Mouse (Mus musculus) stomach, postnatal 0 days (tissue): ENCODE data around the gene Nfrkb. TPM values are rescaled to one million over a fixed set of nuclear protein-coding genes. Genes with fewer than 3 reads are reported as not detected.

Source experiments
- ATAC-seq: fragments of 200-750 bp; cut with Nextera tagmentation; 2 replicates; pipeline ENCODE4 v1.8.0; 2017; ENCODE audit not compliant: low FRiP score, low TSS enrichment
- DNase-seq: peaks from one replicate; pipeline ENCODE4 v3.0.0-alpha.2; 2016; ENCODE audit warnings: low spot score
- H3K27ac ChIP-seq: fragments of 300-500 bp; sonication (generic); replicated peaks from 2 replicates; pipeline ENCODE4 v1.5.1; 2014; ENCODE audit warnings: mild to moderate bottlenecking, control low read depth
- H3K27me3 ChIP-seq: fragments of 300-500 bp; sonication (generic); 2 replicates; pipeline ENCODE4 v1.6.1; 2014; ENCODE audit warnings: low read length; ENCODE audit not compliant: control insufficient read depth, insufficient read depth
- H3K36me3 ChIP-seq: fragments of 300-500 bp; sonication (generic); 2 replicates; pipeline ENCODE4 v1.6.1; 2014; ENCODE audit warnings: low read length, mixed read lengths; ENCODE audit not compliant: control insufficient read depth, insufficient read depth
- H3K4me1 ChIP-seq: fragments of 300-500 bp; sonication (generic); replicated peaks from 2 replicates; pipeline ENCODE4 v1.6.1; 2014; ENCODE audit warnings: antibody characterized with exemption; ENCODE audit not compliant: control insufficient read depth, insufficient read depth
- H3K4me2 ChIP-seq: fragments of 300-500 bp; sonication (generic); replicated peaks from 2 replicates; pipeline ENCODE4 v1.6.1; 2014; ENCODE audit warnings: low read depth, mild to moderate bottlenecking, control low read depth, moderate library complexity
- H3K4me3 ChIP-seq: fragments of 300-500 bp; sonication (generic); 2 replicates; pipeline ENCODE4 v1.5.1; 2014; ENCODE audit warnings: low read depth, low read length, control low read depth
- H3K9ac ChIP-seq: fragments of 300-500 bp; sonication (generic); 2 replicates; pipeline ENCODE4 v1.6.1; 2014; ENCODE audit warnings: mild to moderate bottlenecking, low read length, control low read depth, mixed read lengths
- H3K9me3 ChIP-seq: fragments of 300-500 bp; sonication (generic); 2 replicates; pipeline ENCODE4 v1.6.1; 2016; ENCODE audit warnings: low read length; ENCODE audit not compliant: control insufficient read depth
- CTCF ChIP-seq: IDR thresholded peaks from 2 replicates; pipeline ENCODE4 v1.5.1; 2016; ENCODE audit warnings: antibody characterized with exemption, low read depth, mild to moderate bottlenecking, moderate library complexity
- EP300 ChIP-seq: optimal IDR thresholded peaks from 2 replicates; pipeline ENCODE3; 2016; ENCODE audit warnings: antibody characterized with exemption
- WGBS: fragments of 180-500 bp; shearing (Covaris S2); extraction: QIAGEN DNeasy Blood & Tissue Kit; methylation state at CpG from one replicate; pipeline ENCODE4 v1.1.7; 2014; 5-methylcytosine and 5-hydroxymethylcytosine counted together
- polyA plus RNA-seq: library from polyadenylated mRNA; unstranded; fragments of >200 nt; fragmentation: Nextera tagmentation; extraction: Ambion mirVana; gene quantifications from 2 replicates; pipeline ENCODE4 v1.2.1, GENCODE M21; 2015

Gene Nfrkb
- 8.7 and 9.0 TPM in 2 replicates for polyA plus RNA-seq

DNA sequence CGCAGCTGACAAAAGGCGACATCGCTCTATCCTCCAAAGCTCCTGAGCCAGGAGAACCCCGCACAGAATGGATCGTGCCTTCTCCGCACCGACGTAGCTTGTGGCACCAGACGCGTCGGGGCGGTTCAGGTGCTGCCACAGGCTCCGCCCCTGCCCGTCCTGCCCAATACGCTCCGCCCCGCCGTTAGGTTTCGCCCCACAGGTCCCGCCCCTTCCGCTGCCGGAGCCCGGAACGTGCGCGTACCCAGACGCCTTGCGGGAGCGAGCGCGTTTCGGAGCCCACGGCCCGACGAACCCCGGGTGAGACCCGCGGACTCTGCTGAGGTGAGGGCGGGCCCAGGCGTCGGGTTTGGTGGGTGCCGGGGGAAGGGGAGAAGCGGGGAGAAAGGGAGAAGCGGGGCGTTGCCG is at the start of gene Nfrkb:
Gene Nfrkb, plus strand, starts transcription at position 246 of the 408 bp plus-strand sequence.
- ATAC-seq (peak; percentile 98), DNase-seq (peak; percentile 98)
- no peaks in the 10 kb centered on the region for H3K36me3 ChIP-seq
- peak within 1 kb of the TSS; percentile 87 for H3K4me3 ChIP-seq
- TF ChIP-seq CTCF (no peak), EP300 (no peak)
- H3K9ac ChIP-seq: peak within 1 kb of the TSS; percentile 92
- H3K9me3 ChIP-seq: no peaks in the 10 kb centered on the region
- H3K27ac ChIP-seq: peak within 1 kb of the TSS; percentile 69
- no peaks in the 10 kb centered on the region for H3K27me3 ChIP-seq
- H3K4me1 ChIP-seq: no peaks in the 10 kb centered on the region
- WGBS: 0% methylated on average over 39 of the region's 46 CpGs
- peak within 1 kb of the TSS; percentile 72 for H3K4me2 ChIP-seq

DNA sequence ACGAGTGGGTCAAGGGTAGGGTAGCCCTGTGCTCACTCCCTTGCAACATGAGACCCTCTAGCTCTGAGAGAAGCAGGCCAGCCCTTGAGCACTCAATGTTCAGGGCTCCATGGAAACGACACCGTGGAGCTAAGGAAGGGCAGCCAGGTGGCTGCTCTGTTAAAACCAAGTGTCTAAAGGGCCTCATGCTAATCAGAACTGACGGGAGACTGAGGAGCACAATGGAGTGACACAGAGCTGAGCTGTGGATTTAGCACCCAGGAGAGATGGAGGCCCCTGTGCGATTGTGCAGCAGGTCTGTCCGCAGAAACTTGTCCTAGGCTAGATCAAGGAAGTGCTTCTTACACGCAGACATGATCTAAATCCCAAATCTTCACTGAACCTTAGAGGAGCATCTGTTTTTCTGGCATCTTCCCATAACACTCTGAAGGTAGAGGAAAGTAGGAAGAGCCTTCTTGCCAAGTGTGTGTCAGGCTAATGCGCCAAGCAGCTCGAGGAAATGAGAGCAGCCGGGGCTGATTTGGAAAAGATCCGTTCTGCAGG is 41.6 kb upstream of the Nfrkb start:
- Histone ChIP-seq H3K4me1 (no peaks in the 10 kb centered on the region), H3K27ac (no peak overlapping the region), H3K9me3 (no peaks in the 10 kb centered on the region), H3K9ac (no peak overlapping the region), H3K4me2 (no peak overlapping the region), H3K36me3 (peaks cover 4% of the 10 kb centered on the region; the same call in 1 of the 2 replicates), H3K27me3 (no peaks in the 10 kb centered on the region), H3K4me3 (no peak overlapping the region)
- ATAC-seq (no peak), DNase-seq (no peak)
- whole genome bisulfite sequencing: 61% methylated on average over 11 of the region's 11 CpGs
- TF ChIP-seq CTCF (no peak), EP300 (no peak)

DNA sequence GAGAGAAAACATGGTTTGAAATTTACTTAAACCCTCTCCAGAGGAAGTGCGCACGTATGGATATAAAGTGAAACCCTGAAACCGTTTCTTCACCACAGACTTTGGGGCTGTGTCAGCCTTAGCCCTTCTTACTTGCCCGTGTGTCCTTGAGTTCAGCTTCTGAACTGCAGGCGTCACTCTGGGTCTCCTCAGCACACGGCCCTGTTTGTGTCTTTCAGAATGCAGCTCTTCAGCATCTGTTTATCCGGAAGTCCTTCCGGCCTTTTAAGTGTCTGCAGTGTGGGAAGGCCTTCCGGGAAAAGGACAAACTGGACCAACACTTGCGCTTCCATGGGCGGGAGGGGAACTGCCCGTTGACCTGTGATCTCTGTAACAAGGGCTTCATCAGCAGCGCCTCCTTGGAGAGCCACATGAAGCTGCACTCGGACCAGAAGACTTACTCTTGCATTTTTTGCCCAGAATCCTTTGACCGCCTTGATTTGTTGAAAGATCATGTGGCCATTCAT is 39.4 kb upstream of the Nfrkb start:
- H3K4me2 ChIP-seq: no peak overlapping the region
- WGBS: 75% methylated on average over 15 of the region's 15 CpGs
- ATAC-seq: no peak
- H3K9ac ChIP-seq: no peak overlapping the region
- H3K27ac ChIP-seq: no peak overlapping the region
- H3K4me1 ChIP-seq: no peaks in the 10 kb centered on the region
- H3K4me3 ChIP-seq: no peak overlapping the region
- no peaks in the 10 kb centered on the region for H3K27me3 ChIP-seq
- DNase-seq: no peak
- TF ChIP-seq CTCF (no peak), EP300 (no peak)
- H3K36me3 ChIP-seq: peaks cover 4% of the 10 kb centered on the region; the same call in 1 of the 2 replicates
- no peaks in the 10 kb centered on the region for H3K9me3 ChIP-seq

DNA sequence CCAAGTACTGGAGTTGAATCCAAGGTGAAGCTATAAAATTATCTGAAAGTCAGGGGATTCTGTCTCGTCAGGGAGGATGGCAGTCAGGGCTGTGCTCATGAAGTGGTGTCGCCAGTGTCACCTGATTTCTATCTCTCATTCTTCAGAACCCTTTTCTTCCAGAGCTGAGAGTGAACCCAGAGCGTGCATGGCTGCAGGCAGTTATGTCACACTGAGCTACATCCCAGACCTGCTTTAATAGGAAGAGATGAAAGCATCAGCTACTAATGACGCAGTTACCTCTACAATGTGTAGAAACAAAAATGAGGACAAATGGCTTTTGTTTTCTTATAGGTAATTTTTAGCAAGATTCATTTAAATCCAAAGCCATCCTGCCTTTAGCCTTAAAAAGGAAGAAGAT is 37.5 kb upstream of the Nfrkb start:
- Histone ChIP-seq H3K4me2 (no peak overlapping the region), H3K27ac (no peak overlapping the region), H3K36me3 (0 out of 2 replicates have a peak, but pooled peaks cover 2% of the 10 kb centered on the region), H3K4me1 (no peaks in the 10 kb centered on the region), H3K27me3 (no peaks in the 10 kb centered on the region), H3K9me3 (no peaks in the 10 kb centered on the region), H3K9ac (no peak overlapping the region), H3K4me3 (no peak overlapping the region)
- no peak for TF ChIP-seq CTCF
- TF ChIP-seq EP300: no peak
- no peak for DNase-seq
- 91% methylated on average over 4 of the region's 4 CpGs for WGBS
- no peak for ATAC-seq

DNA sequence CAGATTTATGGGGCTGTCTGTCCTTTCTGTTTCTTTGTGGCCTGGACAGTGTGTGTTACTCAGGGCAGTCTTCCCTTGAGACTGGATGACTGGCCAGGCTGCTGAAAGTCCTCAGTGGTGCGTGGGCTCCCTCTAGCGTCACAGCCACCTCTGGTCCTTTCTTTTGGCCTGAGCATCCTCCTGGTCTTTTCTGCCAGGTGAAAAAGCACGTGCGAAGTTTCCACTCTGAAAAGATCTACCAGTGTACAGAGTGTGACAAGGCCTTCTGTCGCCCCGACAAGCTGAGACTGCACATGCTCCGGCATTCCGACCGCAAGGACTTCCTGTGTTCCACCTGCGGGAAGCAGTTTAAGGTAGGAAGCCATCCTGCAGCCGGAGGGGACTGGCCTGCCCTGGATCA is 37.1 kb upstream of the Nfrkb start:
- Histone ChIP-seq H3K4me3 (no peak overlapping the region), H3K27ac (no peak overlapping the region), H3K9ac (no peak overlapping the region), H3K4me1 (no peaks in the 10 kb centered on the region), H3K27me3 (no peaks in the 10 kb centered on the region), H3K36me3 (0 out of 2 replicates have a peak, but pooled peaks cover 2% of the 10 kb centered on the region), H3K9me3 (no peaks in the 10 kb centered on the region), H3K4me2 (no peak overlapping the region)
- DNase-seq (peak; percentile 86), ATAC-seq (peak; percentile 70)
- 65% methylated on average over 11 of the region's 11 CpGs for WGBS
- no peak for TF ChIP-seq EP300
- peak; percentile 98 for TF ChIP-seq CTCF

DNA sequence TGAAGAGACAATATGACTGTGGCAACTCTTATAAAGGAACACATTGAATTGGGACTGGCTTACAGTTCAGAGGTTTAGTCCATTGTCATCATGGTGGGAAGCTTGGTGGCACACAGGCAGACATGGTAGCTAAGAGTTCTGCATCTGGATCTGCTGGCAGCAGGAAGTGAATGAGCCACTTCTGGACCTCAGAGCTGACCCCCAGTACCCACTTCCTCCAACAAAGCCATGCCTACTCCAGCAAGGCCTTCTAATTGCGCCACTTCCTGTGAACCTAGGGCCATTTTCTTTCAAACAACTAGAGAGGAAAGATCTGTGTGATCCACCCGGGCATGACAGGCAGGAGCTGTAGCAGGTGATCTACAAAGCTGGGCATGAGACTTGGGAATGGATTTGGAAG is 33.3 kb upstream of the Nfrkb start:
- no peaks in the 10 kb centered on the region for H3K9me3 ChIP-seq
- peaks cover 2% of the 10 kb centered on the region; the same call in 1 of the 2 replicates for H3K36me3 ChIP-seq
- TF ChIP-seq CTCF: no peak
- TF ChIP-seq EP300: no peak
- H3K27me3 ChIP-seq: no peaks in the 10 kb centered on the region
- H3K4me2 ChIP-seq: no peak overlapping the region
- no peak for DNase-seq
- no peak overlapping the region for H3K27ac ChIP-seq
- H3K4me3 ChIP-seq: no peak overlapping the region
- H3K4me1 ChIP-seq: no peaks in the 10 kb centered on the region
- no peak overlapping the region for H3K9ac ChIP-seq
- 74% methylated on average over 2 of the region's 2 CpGs for WGBS
- no peak for ATAC-seq
